Mouse (Mus musculus): ENCODE data around the gene Arhgap31. TPM values are rescaled to one million over a fixed set of nuclear protein-coding genes. Genes with fewer than 3 reads are reported as not detected.

The Arhgap31 gene
- total RNA-seq, 2 experiments from 2014 or later = 37.4 to 43.5 TPM

GRCm38 (mm10) chr16:38617977-38618376, 95.1 kb downstream of the Arhgap31 start:
- intact Hi-C loops (cut with DNase I) = loop anchor here (5.0 kb wide), 1 partner anchor 194 kb away; no protein-coding TSS in a partner anchor
- no peak for DNase-seq

- DNase-seq = no peak
- intact Hi-C loops (cut with DNase I) = no loop called here
Measured at GRCm38 (mm10) chr16:38613646-38614045, 99.4 kb downstream of the Arhgap31 start.

GRCm38 (mm10) chr16:38612646-38613045, 100.4 kb downstream of the Arhgap31 start:
- intact Hi-C loops (cut with DNase I) = no loop called here
- no peak for DNase-seq

- DNase-seq = no peak
- intact Hi-C loops (cut with DNase I) = no loop called here
Measured at GRCm38 (mm10) chr16:38609092-38609491, 104.0 kb downstream of the Arhgap31 start.

GRCm38 (mm10) chr16:38608687-38609086, 104.4 kb downstream of the Arhgap31 start:
- intact Hi-C loops (cut with DNase I) = no loop called here

GRCm38 (mm10) chr16:38606509-38606908, 106.6 kb downstream of the Arhgap31 start:
- DNase-seq = no peak
- intact Hi-C loops (cut with DNase I) = no loop called here

More at GRCm38 (mm10) chr16:38608687-38609086, 104.4 kb downstream of the Arhgap31 start:
- no peak for DNase-seq

GRCm38 (mm10) chr16:38602989-38603804, 109.9 kb downstream of the Arhgap31 start:
- intact Hi-C loops (cut with DNase I) = no loop called here
- DNase-seq = peak; percentile 50 to 53

GRCm38 (mm10) chr16:38598986-38599680, 113.9 kb downstream of the Arhgap31 start:
- no peak for DNase-seq
- intact Hi-C loops (cut with DNase I) = no loop called here

- intact Hi-C loops (cut with DNase I) = no loop called here
- no peak for DNase-seq
Measured at GRCm38 (mm10) chr16:38596651-38597050, 116.4 kb downstream of the Arhgap31 start.

GRCm38 (mm10) chr16:38596099-38596498, 117.0 kb downstream of the Arhgap31 start:
- intact Hi-C loops (cut with DNase I) = no loop called here
- DNase-seq = no peak

GRCm38 (mm10) chr16:38594435-38594834, 118.6 kb downstream of the Arhgap31 start:
- intact Hi-C loops (cut with DNase I) = no loop called here
- DNase-seq = no peak

GRCm38 (mm10) chr16:38592946-38593345, 120.1 kb downstream of the Arhgap31 start:
- no peak for DNase-seq

GRCm38 (mm10) chr16:38592026-38592678, 120.9 kb downstream of the Arhgap31 start:
- intact Hi-C loops (cut with DNase I) = no loop called here
- peak in 1 of 2 experiments; percentile 24 for DNase-seq

More at GRCm38 (mm10) chr16:38592946-38593345, 120.1 kb downstream of the Arhgap31 start:
- intact Hi-C loops (cut with DNase I) = no loop called here

GRCm38 (mm10) chr16:38591506-38591905, 121.6 kb downstream of the Arhgap31 start:
- intact Hi-C loops (cut with DNase I) = no loop called here
- DNase-seq = no peak

GRCm38 (mm10) chr16:38587572-38587971, 125.5 kb downstream of the Arhgap31 start:
- intact Hi-C loops (cut with DNase I) = no loop called here
- DNase-seq = no peak

GRCm38 (mm10) chr16:38587163-38587562, 125.9 kb downstream of the Arhgap31 start:
- no peak for DNase-seq
- intact Hi-C loops (cut with DNase I) = no loop called here

- no peak for DNase-seq
- intact Hi-C loops (cut with DNase I) = no loop called here
Measured at GRCm38 (mm10) chr16:38585186-38585585, 127.9 kb downstream of the Arhgap31 start.

- intact Hi-C loops (cut with DNase I) = no loop called here
- no peak for DNase-seq
Measured at GRCm38 (mm10) chr16:38584761-38585160, 128.3 kb downstream of the Arhgap31 start.

GRCm38 (mm10) chr16:38571481-38571880, 141.6 kb downstream of the Arhgap31 start:
- no peak for DNase-seq
- intact Hi-C loops (cut with DNase I) = no loop called here

- intact Hi-C loops (cut with DNase I) = no loop called here
- no peak for DNase-seq
Measured at GRCm38 (mm10) chr16:38568192-38568591, 144.9 kb downstream of the Arhgap31 start.

GRCm38 (mm10) chr16:38563516-38563915, 149.6 kb downstream of the Arhgap31 start:
- no peak for DNase-seq
- intact Hi-C loops (cut with DNase I) = no loop called here

Data from heart, postnatal 36 days (tissue).